Mouse (Mus musculus) telencephalon, adult 2 months (tissue): ENCODE measurements at regions not wholly inside any gene's neighbourhood (a gene's known extent, or its start where the extent isn't known, plus 50 kb on each side); places are given as distances from the start of the nearest gene placed in this dataset.
A peak's percentile ranks its signal among the peaks of the same experiment; 100 is the strongest.
"Not testable (repeated sequence)": the region's sequence is repeated elsewhere in the genome, so short reads cannot be mapped to it uniquely, and the experiment has no call there.

ENCODE experiments used
- DNase-seq: peaks from one replicate; pipeline ENCODE4 v3.0.0-alpha.2; 2011; ENCODE audit warnings: low read depth, low spot score

- no peak for DNase-seq
These were observed 70.7 kb downstream of the Sult3a2 start for GRCm38 (mm10) chr10:33715701-33716250.

GRCm38 (mm10) chr10:33708656-33709055, 77.8 kb downstream of the Sult3a2 start:
- DNase-seq: not testable (repeated sequence)

- not testable (repeated sequence) for DNase-seq
These were observed 79.7 kb upstream of the Clvs2 start for GRCm38 (mm10) chr10:33704245-33704644.

GRCm38 (mm10) chr10:33703420-33703819, 78.9 kb upstream of the Clvs2 start:
- peak; percentile 75 for DNase-seq
